Mouse (Mus musculus): Measurements from ENCODE around the gene Zfp235.

Gene Zfp235

DNA sequence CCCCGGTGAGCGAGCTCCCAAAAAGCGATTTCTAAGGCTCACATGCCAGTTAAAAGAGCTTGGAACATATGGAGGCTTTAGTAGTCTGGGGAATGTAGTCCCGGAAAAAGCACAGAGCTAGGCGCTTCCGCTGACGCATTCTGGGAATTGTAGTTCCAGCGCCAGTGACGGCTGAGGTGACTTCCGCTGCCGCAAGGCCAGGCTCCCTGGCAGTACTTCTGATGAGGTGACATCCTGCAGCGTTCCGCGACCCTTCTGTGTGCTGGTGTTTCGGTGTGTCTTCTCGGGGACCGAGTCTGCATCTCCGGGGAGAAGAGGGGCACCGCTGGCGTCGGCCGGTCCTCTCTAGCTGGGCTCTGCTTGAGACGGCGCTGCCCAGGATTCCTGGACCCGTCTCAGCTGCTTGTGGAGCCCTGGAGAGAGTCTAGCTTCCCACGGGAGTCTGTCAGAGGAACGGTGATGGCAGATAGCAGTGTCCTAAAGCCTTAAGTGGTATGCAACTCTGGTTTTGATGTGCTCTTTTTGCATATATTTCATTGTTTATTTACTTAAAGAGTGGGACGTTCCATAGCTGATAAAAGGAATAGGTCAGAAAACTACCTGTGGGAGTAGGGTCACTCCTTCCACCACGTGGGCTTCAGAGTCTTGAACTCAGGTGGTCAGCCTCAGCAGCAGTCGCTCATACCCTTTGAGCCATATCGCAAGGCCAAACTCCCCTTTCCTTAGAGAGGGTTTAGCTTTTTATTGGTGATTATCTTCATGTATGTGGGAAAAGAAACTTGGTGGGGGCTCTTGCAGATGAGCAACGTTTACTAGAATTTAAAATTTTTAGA lies at the start of gene Zfp235:
TSS of gene Zfp235 (plus strand) at position 174 of the 833 bp plus-strand sequence.
- peak; percentile 89 for DNase-seq (ENCODE audit: low spot score)

DNA sequence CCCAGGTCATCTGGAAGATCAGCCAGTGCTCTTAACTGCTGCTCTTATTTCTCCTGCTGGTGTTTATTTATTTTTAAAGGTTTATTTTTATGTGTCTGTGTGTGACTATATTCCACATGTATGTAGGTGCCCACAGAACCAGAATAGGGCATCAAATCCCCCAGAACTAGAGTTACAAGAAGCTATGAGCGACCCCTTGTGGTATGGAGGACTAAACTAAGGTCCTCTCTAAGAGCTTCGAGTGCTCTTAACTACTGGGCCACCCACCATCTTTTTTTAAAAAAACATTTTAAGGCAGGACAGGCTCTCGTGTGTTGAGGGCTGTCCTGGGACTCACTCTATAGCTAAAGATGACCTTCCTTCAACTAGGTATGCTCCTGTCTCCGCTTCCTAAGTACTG lies 47.1 kb upstream of the Zfp235 start:
- DNase-seq (ENCODE audit: low spot score) = no peak

DNA sequence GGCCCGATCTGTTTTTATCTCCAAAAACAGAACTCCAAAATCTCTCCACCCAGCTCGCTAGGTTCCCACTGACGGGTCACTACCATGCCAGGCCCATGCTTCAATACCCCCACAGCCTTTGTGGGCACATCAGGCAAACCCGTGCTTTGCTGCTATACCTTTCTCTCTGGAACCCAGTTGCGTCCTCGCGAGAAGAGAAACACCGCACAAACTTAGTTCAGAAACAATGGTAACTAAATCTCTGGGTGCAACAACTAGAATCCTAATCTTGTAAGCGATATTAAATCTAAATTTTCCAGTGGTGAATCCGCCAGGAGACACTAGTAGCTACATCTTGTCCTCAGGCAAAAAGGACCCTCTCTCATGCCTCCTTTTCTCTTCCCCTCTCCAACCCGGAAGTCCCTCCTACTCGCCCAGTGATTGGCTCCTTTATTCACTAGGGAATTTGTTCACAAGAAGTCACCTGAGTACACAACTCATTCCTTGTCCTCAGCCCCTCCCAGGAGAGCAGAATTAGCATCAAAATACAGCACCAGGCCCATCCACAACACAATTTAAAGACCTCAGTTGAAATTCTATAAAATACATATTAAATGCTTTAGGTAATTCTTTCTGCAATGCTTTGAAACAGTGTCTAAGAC lies 46.4 kb upstream of the Zfp235 start:
- DNase-seq (ENCODE audit: low spot score) = no peak

DNA sequence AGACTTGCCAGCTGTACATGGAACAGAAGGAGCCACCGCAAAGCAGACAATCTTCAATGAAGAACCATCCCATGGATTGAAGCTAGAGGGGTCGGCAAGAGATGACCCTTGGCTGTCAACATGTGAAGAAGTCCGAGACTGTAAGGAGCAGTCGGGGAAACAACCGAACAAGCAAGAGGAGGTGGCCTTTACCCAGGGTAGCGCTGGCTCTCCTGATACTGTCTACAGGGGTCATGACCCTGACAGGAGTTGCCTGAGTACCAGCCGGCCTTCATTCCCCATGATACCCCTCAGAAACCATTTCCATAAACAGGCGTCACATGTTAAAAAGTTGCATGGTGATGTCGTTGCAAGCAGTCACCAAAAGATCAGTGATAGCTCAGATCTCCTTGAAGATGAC lies 29.6 kb upstream of the Zfp235 start:
- DNase-seq (ENCODE audit: low spot score) = no peak

DNA sequence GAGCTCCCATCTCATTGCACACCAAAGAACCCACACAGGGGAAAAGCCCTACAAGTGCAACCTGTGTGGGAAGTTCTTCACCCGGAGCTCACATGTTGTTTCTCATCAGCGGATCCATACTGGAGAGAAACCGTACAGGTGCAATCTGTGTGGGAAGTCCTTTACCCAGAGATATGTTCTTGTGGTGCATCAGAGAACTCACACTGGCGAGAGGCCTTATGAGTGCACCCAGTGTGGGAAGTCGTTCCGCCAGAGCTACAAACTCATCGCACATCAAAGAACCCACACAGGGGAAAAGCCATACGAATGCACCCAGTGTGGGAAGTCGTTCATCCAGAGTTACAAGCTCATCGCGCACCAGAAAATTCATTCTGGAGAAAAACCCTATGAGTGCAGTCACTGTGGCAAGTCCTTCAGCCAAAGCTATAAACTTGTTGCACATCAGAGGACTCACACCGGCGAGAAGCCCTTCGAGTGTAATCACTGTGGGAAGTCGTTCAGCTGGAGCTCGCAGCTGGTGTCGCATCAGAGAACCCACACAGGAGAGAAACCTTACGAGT lies 28.7 kb upstream of the Zfp235 start:
- no peak for DNase-seq (ENCODE audit: low spot score)

DNA sequence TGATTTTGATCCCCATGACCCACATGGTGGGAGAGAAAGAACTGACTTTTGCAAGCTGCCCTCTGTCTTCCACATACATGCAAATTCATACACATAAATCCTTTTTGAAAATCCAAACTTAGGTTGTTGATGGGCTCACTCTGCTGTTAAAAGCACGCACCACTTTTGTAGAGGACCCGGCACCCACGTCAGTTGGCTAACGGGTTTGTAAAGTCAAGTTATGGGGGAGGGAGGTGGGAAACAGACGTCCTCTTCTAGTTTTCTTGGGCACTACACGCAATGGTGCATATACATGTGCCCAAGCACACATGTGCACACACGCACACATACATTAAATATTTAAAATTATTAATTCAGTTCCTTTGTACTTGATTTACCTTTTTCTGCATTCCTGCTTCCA lies 23.1 kb upstream of the Zfp235 start:
- DNase-seq (ENCODE audit: low spot score) = no peak

DNA sequence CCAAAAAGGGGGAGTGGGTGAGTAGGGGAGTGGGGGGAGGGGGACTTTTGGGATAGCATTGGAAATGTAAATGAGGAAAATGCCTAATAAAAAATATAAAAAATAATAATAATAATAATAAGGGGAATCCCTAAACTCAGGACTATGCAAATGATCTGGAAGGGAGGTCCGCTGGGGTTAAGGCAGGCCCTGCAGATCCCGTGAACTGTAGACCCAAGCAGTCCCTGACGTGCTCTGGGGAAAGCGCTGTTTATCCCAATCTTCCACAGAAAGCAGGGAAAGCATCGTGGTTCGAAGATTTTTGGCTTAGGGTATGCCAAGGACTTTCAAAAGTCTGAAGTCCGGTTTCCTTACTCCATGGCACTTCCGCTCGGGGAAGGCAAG lies 22.2 kb upstream of the Zfp235 start:
- no peak for DNase-seq (ENCODE audit: low spot score)

DNA sequence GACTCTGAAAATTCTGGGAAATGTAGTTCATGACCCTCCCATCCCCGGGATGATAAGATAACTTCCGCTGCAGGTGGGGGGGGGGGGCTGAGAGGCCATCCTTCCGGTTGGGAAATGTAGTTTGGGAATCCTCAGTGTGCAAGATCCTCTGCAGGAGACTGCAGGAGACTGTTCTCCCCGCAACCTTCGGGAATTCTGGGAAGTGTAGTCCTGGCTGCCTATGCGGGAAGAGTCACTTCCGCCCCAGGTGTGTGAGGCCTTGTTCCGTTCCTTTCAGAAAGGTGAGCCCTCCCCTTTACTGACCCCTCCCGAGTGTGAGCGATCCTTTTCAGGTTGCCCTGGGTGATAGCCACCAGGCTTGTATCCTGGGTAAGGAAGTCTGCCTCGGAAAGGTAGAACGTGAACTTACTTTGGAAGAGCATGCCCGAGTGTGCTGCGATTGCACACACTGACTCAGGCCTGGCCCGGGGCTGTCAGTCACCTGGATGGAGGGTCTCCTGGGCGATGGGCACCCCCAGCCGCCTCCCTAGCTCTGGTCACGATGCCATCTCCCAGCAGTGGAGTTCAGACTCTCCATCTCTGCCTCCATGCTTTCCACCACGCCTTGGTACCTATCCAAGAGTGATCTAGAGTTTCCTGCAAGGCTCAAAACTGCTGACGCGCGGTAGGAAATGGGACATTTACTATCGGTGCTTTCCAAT lies 21.7 kb upstream of the Zfp235 start, which contains the start of gene Zfp112:
TSS of gene Zfp112 (plus strand) at position 159 of the 701 bp plus-strand sequence.
- DNase-seq (ENCODE audit: low spot score) = peak; percentile 91

DNA sequence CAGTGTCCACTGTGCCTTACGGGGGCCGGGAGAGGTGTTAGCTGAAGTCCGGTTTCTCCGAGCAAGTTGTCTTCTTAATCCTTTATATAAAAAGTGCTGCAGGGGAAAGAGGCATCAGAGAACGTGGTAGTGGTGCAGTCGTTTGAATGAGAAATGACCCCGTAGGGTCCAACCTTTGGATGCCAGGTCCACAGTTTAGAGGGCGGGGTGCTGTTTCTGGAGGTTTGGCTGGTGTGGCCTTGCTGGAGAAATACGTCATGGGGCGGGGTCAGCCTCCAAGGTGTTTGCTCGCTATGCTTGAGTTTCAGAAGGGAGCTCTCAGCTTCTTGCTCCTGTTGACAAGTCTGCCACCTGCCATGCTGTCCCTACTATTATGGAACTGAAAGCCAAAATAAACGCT lies 21.0 kb upstream of the Zfp235 start:
- peak; percentile 34 for DNase-seq (ENCODE audit: low spot score)

DNA sequence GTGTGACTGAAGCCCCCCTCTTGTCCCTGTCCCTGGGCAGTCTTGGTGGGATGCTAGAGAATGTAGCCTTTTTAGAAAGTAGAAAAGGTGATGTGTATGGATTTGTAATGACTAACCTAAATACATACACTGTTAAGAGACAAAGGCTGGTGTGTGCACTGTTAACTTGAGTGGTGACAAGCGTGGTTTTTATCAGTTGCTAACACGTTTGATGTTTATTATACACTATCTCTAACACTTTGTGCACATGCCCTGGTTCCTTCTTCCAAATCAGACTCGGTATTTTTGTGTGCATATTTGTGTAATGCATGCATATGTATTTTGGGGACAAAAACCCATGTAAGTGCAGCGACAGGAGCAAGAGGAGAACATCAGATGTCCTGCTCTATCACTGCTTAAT lies 17.3 kb upstream of the Zfp235 start:
- DNase-seq (ENCODE audit: low spot score) = no peak

DNA sequence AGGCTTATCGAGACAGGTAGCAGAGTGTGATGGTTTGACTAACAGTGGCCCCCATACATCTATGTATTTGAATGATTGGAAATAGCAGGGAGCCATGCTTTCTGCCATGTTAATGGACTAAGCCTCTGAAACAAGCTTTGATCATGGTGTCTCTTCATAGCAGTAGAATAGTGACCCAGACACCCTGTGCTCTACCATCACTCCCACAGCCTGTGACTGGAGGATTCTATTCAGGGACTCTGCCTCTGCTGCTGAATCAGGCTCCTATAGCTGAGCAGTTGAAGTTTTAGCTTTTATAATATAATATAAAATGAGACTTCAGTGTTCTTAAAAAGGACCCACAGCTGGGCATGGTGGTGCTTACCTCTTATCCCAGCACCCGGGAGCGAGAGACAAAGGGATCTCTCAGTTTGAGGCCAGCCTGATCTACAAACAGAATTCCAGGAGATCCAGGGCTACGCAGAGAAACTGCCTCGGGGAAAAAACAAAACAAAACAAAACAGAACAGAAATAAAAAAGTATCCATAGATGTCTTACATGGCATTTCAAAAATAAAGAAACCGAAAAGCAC lies 459 bp upstream of the Zfp235 start:
- DNase-seq (ENCODE audit: low spot score) = peak; percentile 2

DNA sequence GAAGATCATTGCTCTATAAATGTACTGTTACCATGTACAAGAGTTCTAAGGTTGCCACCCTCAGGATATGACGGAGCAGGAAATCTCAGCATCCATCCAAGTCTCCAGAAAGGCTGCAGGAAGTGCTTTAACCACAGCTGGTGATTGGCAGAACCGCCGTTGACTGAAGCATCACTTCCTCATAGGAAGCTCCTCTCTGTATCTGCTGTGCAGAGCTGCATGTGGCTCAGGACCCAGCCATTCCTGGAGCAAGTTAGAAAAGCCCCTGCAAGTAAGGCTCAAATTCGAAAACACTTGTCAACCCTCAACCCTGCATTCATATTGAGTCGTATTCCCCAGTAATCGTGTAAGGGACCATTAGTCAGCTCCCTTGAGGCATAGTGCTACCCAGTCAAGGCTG lies 8.6 kb downstream of the Zfp235 start:
- no peak for DNase-seq (ENCODE audit: low spot score)

DNA sequence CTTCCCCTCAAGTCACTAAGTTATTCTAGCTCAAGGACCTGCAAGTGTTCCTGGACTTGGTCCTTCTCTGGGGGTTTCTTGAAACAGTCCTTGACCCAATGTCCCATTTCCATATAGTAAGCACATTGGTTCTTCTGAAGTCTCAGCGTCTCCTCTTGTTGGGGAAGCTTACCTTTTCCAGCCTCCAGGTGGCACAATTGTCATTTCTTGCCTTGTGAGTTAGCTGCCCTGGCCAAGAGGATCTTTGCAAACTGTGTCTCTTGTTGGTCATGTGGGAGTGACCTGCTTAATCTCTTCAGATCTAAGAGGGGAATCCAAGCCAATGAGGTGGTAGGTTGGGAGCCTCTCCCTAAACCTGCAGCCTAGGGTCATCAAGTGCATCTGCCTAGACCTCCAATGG lies 19.3 kb downstream of the Zfp235 start:
- peak; percentile 53 for DNase-seq (ENCODE audit: low spot score)

DNA sequence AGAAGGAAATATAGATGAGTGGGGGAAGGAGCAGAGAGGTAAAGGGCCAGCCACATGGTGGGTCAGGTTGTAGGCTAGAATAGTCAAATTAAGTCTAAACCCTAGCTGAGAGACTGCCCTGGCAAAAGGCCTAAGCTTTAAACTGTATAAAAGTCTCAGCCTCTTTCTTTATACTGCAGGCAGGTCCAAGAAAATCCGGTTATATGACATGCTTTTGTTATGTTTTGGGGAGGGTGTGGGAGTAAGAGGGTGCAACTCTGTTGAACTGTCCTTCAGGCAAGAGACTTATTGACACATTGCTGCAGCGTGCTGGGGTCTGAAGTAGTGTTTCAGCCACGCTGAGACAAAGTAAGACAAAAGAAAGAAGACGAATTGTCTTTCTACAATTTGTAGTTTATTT lies 38.2 kb downstream of the Zfp235 start:
- no peak for DNase-seq (ENCODE audit: low spot score)

DNA sequence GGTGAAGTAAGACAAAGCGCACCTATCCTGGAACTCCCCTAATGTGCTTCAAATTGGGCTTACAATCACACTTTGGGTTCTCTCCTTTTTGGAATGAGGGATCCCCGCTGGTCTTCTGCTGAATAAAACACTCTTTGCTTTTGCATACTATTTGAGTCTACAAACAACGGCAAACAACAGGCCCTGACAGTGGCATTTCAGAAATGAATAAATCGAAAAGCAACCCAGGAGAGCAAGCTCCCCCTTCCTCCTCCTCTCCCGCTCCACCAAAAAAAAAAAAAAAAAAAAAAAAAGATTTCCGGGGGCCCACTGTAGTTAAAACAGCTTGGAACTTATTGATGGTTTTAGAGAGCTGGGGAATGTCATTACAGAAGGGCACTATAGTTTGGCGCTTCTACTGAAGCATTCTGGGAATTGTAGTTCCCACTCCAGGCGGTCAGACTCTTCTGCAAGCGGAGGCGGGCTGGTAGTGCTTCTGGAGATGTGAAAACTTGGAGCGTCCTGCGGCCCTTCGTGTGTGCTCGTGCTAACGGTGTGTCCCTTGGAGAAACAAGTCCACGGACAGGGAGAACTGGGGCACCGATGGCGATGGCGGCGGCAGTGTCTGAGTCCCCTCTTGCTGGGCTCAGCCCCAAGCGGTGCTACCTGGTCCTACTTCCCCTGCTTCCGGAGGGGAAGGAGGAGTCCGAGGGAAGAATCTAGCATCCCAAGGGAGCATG lies 40.8 kb downstream of the Zfp235 start, which contains the start of gene Zfp114:
TSS of gene Zfp114 (plus strand) at position 443 of the 719 bp plus-strand sequence.
- DNase-seq (ENCODE audit: low spot score) = peak; percentile 88

DNA sequence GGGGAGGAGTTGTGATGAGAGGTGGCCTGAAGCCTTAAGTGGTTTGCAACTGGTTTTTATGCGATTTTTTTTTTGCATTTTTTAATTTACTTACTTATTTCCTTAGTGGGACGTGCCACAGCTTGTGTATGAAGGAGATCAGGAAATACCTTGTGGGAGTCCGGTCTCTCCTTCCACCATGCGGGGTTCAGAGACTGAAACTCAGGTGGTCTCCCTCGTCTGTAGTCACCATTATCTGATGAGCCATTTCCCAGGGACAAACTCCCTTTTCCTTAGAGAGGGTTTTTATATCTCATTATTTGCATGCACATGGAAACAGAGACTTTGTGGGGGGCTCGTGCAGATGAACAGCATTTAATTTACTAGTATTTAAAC lies 41.4 kb downstream of the Zfp235 start:
- no peak for DNase-seq (ENCODE audit: low spot score)

DNA sequence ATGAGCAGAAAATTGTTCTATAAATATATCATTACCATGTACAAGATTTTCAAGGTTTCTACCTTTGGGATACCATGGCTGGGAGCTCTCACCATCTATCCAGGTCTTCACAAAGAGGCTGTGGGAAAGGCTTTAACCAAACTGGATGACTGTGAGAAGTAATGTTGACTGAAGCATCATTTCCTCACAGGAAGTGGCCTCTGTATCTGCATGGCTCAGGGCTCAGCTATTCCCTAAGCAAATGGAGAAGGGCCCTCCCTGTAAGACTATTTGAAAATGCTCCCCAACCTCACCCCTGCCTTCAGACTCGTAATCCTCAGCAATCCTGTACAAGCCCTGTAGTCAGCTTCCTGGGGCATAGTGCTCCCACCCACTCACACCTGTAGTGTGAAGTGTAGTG lies 53.6 kb downstream of the Zfp235 start:
- no peak for DNase-seq (ENCODE audit: low spot score)

DNA sequence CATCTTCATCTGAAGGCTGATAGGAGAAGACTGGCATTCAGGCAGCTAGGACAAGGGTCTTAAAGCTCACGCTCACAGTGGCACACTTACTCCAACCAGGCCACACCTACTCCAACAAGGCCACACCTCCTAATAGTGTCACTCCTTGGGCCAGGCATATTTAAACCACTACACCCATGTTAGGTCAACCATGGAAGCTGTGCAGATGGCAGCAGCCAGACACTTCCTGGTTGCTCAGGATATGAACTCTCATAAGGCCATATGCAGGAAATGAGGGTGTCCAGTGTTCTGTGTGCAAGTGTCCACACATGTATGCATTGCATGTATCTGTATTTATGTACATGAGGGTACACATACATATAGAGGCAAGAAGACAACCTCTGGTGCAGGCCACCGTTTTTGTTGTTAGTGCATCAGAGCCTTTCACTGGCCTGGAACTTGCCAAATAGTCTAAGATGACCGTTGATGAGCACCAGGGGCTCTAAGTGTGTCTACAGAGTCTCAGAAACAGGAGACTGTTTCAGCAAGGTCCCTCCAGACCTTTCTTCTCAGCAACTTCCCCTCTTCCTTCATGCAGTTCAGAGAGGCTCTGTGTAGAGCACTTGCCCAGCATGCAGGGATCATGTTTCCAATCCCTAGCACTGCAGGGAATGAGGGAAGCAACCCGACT lies 55.1 kb downstream of the Zfp235 start:
- DNase-seq (ENCODE audit: low spot score) = no peak

DNA sequence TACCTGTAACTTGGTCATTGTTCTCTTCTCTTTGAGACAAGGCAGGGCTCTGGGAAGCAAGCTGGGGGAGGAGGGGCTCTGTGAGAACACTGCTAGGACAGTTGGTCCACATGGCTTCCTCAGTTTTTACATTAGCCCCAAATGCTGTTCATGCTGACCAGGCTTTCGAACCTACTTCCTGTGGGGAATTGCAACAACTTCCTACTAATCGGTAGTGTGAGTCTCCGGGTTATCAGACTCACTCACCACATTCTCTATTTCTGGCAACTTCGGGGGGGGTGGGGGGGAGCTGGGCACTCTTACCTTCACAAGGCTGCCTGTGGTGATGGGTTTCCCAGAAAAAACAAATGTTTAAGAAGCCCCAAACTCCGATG lies 55.6 kb downstream of the Zfp235 start:
- no peak for DNase-seq (ENCODE audit: low spot score)

DNA sequence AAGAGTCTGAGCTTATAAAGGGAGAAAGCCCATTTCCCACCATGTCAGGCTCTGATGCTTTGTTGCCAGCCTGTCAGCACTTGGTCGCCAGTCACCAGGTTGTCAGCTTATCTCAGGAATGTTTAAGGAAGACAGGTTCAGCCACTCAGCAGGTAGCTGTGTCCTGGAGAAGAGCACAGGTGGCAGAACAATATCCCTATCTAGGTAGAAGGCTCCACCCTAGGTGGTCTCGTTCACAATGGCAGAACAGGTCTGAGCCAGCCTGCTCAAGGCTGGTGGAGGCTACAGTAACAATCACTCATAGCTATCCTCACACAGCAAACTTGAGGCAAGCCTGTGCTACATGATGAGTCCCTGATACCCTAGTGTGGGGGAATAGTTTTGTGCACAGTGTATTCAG lies 57.4 kb downstream of the Zfp235 start:
- no peak for DNase-seq (ENCODE audit: low spot score)
